Mouse (Mus musculus): ENCODE measurements around the gene Ppil6.

Ppil6 gene

GRCm38 (mm10) chr10:41537226-41537982, 47.2 kb downstream of the Ppil6 start:
- CTCF ChIA-PET, result interaction anchor here in 1 of 4 experiments (1.2 kb wide), 1 partner anchor 145 kb away, joined by 3 read pairs; no protein-coding TSS in a partner anchor
- POLR2A ChIA-PET, result interaction anchor here in 1 of 4 experiments (0.9 to 9.6 kb wide), 3 partner anchors 9 to 16 kb away, joined by 3 to 94 read pairs (median 36); partner anchors contain the start of gene Cd164

GRCm38 (mm10) chr10:41537983-41538330, 47.7 kb downstream of the Ppil6 start:
- CTCF ChIA-PET, result interaction anchor here in 1 of 4 experiments (1.2 kb wide), 1 partner anchor 145 kb away, joined by 3 read pairs; no protein-coding TSS in a partner anchor
- POLR2A ChIA-PET, result interaction anchor here in 2 of 4 experiments (0.7 to 9.6 kb wide), 4 partner anchors 10 to 28 kb away, joined by 3 to 94 read pairs (median 21); partner anchors contain the start of gene Cd164 (in 1 of the 2)

GRCm38 (mm10) chr10:41538986-41539385, 48.7 kb downstream of the Ppil6 start:
- ChIA-PET POLR2A (interaction anchor here in 3 of 4 experiments (1.0 to 9.6 kb wide), 7 partner anchors 9 to 26 kb away, joined by 3 to 36 read pairs (median 8); partner anchors contain the start of gene Cd164 (in 2 of the 3)), CTCF (no interaction called here)

GRCm38 (mm10) chr10:41542057-41542456, 51.8 kb downstream of the Ppil6 start:
- POLR2A ChIA-PET, result interaction anchor here in 3 of 4 experiments (0.9 to 2.2 kb wide), 11 partner anchors 8 to 40 kb away, joined by 3 to 10 read pairs (median 4); partner anchors contain the start of gene Cd164 (in 3 of the 3)
- CTCF ChIA-PET, result interaction anchor here in 1 of 4 experiments (1.5 kb wide), 1 partner anchor 36 kb away, joined by 6 read pairs; no protein-coding TSS in a partner anchor

GRCm38 (mm10) chr10:41543439-41543838, 53.2 kb downstream of the Ppil6 start:
- ChIA-PET POLR2A (interaction anchor here in 3 of 4 experiments (0.5 to 2.2 kb wide), 6 partner anchors 8 to 105 kb away, joined by 3 to 10 read pairs (median 5); partner anchors contain the start of gene Cd164 (in 2 of the 3)), CTCF (interaction anchor here in 1 of 4 experiments (1.5 kb wide), 1 partner anchor 38 kb away, joined by 6 read pairs; no protein-coding TSS in a partner anchor)

DNA sequence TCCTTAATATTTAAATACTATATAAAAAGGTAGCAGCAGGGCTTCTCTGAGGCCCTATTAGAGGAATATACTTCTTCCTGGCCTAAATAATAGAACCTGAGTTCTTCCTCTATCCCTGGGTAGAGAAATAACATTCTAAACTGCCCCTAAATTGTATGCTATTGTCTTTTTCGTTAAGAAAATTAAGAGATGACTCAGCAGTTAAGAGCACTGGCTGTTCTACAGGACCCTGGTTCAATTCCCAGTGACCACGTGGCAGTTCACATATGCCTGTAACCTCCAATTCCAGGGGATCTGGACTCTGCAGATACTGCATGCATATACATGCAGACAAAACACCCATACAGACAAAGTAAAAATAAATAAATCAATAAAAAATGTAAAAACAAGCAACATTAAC, 53.6 kb downstream of the Ppil6 start:
- CTCF ChIA-PET, result interaction anchor here in 2 of 4 experiments (1.0 to 1.2 kb wide), 2 partner anchors 88 to 139 kb away, joined by 3 read pairs; no protein-coding TSS in a partner anchor

DNA sequence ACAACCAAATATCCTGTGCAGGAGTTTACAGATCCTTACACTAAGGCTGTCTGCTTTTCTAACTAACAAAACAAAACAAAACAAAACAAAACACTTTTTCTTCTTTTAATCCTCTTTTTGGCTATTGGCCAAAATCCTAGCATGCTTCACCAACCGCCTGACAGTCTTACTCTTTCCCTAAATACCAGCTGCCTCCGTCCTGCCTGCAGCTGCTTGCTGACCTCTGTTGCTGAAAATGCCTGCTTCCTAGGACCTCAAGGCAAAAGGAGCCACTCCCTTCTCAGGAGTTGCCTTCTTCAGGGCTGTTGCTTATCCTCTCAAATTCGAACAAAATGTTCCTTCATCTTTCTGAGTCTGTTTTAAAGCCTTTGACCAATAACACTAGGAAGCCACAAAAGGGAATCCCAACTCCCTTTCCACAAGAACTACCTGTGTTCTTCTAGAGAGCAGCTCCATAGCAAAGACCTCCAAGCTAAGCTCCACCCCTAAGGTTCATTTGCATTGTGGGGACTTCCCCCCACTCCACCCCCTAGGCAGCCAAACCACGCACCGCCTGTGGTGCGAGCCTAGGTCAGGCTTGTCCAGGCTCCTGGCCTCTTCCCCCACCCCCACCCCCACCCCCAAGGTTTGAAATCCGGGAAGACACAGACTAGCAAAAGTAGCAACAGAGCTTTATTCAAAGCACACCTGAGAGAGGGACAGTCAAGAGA, 54.4 kb downstream of the Ppil6 start:
- ChIA-PET CTCF (interaction anchor here in 3 of 4 experiments (0.6 to 1.2 kb wide), 6 partner anchors 87 to 477 kb away, joined by 3 to 6 read pairs (median 3); no protein-coding TSS in a partner anchor), POLR2A (interaction anchor here in 3 of 4 experiments (0.6 to 3.0 kb wide), 19 partner anchors 9 to 934 kb away, joined by 3 to 38 read pairs (median 3); partner anchors contain the start of gene Cd164 (in 3 of the 3))

More for the DNA sequence above, 53.6 kb downstream of the Ppil6 start:
- POLR2A ChIA-PET, result interaction anchor here in 3 of 4 experiments (0.5 to 2.2 kb wide), 9 partner anchors 8 to 105 kb away, joined by 3 to 10 read pairs (median 5); partner anchors contain the start of gene Cd164 (in 2 of the 3)

- CTCF ChIA-PET, result interaction anchor here in 2 of 4 experiments (0.6 to 1.2 kb wide), 3 partner anchors 87 to 242 kb away, joined by 3 read pairs; no protein-coding TSS in a partner anchor
- POLR2A ChIA-PET, result interaction anchor here in 3 of 4 experiments (0.6 to 3.0 kb wide), 16 partner anchors 8 to 341 kb away, joined by 3 to 38 read pairs (median 3); partner anchors contain the start of gene Cd164 (in 3 of the 3)
Observed at GRCm38 (mm10) chr10:41545224-41545755, 55.1 kb downstream of the Ppil6 start.

GRCm38 (mm10) chr10:41546396-41547165, 56.3 kb downstream of the Ppil6 start:
- CTCF ChIA-PET, result interaction anchor here in 1 of 4 experiments (1.2 kb wide), 1 partner anchor 85 kb away, joined by 3 read pairs; no protein-coding TSS in a partner anchor
- POLR2A ChIA-PET, result interaction anchor here in 2 of 4 experiments (1.0 to 3.0 kb wide), 4 partner anchors 9 to 28 kb away, joined by 4 to 38 read pairs (median 5); partner anchors contain the start of gene Cd164 (in 2 of the 2)

DNA sequence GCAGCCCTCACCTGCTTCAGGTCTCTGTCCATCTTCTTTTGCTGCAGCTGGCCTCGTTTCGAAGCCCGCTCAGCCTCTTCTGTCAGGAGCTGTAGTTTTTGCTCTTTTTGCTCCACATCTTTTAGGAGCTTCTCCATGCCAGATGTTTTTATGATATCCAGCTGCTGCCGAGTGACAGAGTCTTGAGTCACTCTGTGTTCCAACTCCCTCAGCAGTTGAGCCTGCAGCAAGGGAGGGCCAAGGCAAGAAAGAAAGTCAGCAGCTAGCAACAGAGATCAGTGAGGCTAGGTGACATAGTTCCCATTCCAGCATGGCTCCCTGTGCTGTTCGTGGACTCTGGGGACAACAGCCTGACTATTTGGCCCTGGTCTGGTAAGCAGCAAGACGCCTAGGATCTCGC, 60.5 kb downstream of the Ppil6 start:
- CTCF ChIA-PET, result no interaction called here
- POLR2A ChIA-PET, result interaction anchor here in 3 of 4 experiments (1.6 to 5.6 kb wide), 4 partner anchors 14 to 32 kb away, joined by 6 to 36 read pairs (median 18); partner anchors contain the start of gene Cd164 (in 3 of the 3)

- ChIA-PET POLR2A (interaction anchor here (0.6 to 5.6 kb wide), 18 partner anchors 8 to 125 kb away, joined by 3 to 36 read pairs (median 4); partner anchors contain the start of gene Cd164 (in 3 of the 4)), CTCF (interaction anchor here in 3 of 4 experiments (0.6 to 1.8 kb wide), 4 partner anchors 80 to 138 kb away, joined by 3 to 4 read pairs (median 4); no protein-coding TSS in a partner anchor)
Observed at GRCm38 (mm10) chr10:41552319-41552718, 62.1 kb downstream of the Ppil6 start.

DNA sequence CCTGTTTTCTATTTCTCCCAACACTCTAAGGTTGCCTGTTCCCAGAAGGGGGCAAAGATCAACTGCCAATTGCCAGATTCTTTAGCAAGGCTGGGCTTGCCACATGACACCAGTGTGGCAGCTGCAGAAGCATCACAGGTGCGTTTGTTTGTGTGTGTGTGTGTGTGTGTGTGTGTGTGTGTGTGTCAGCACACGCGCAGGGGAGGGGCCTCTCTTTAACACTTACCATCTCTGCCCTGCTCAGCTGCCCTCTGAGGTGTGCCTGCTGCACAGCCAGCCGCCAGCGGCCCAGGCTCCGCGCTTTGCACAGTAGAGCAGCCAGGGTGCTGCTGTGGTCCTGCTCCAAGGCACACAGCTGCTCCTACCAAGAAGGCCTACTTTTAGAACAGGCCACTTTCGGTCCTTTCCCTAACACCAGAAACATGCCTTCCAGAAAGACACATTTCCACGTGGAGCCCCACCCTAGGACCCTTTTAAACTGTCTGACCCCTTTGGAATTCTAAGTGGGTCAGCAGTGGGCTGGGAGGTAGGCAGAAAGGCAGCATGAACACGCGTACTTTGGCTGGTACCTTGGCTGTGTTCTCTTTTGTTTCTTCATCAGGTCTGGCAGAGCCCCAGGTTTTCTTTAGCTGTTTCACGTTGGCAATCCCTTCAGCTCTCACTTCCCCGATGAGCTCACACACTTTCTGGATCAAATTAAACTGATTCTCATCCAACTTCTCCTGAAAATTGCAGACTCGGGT, 62.8 kb downstream of the Ppil6 start:
- POLR2A ChIA-PET, result interaction anchor here (0.6 to 5.6 kb wide), 20 partner anchors 8 to 863 kb away, joined by 3 to 36 read pairs (median 4); partner anchors contain the start of gene Cd164 (in 2 of the 4)
- CTCF ChIA-PET, result interaction anchor here in 2 of 4 experiments (0.6 to 1.8 kb wide), 3 partner anchors 21 to 130 kb away, joined by 3 to 4 read pairs (median 3); no protein-coding TSS in a partner anchor

- CTCF ChIA-PET, result interaction anchor here in 1 of 4 experiments (0.8 kb wide), 1 partner anchor 174 kb away, joined by 3 read pairs; no protein-coding TSS in a partner anchor
- POLR2A ChIA-PET, result interaction anchor here in 3 of 4 experiments (0.6 to 5.2 kb wide), 8 partner anchors 9 to 234 kb away, joined by 3 to 36 read pairs (median 5); partner anchors contain the start of gene Cd164 (in 1 of the 3)
Observed at GRCm38 (mm10) chr10:41553711-41554110, 63.5 kb downstream of the Ppil6 start.

- CTCF ChIA-PET, result no interaction called here
- POLR2A ChIA-PET, result interaction anchor here in 3 of 4 experiments (0.6 to 2.1 kb wide), 7 partner anchors 9 to 1949 kb away, joined by 3 to 5 read pairs (median 3); partner anchors contain the start of gene Cd164 (in 1 of the 3)
Observed at GRCm38 (mm10) chr10:41555081-41555480, 64.8 kb downstream of the Ppil6 start.

- ChIA-PET CTCF (no interaction called here), POLR2A (interaction anchor here in 1 of 4 experiments (0.5 kb wide), 1 partner anchor 976 kb away, joined by 3 read pairs; no protein-coding TSS in a partner anchor)
Observed at GRCm38 (mm10) chr10:41558401-41558800, 68.2 kb downstream of the Ppil6 start.
